Mouse (Mus musculus): ENCODE measurements at regions not wholly inside any gene's neighbourhood (a gene's known extent, or its start where the extent isn't known, plus 50 kb on each side); places are given as distances from the start of the nearest gene placed in this dataset.

- TF ChIP-seq CTCF (conservative IDR thresholded peaks at IDR 0.05; ENCODE audit: low read length), result no peak
- TF ChIP-seq POU5F1 (IDR thresholded peaks at IDR 0.05; ENCODE audit: borderline replicate concordance, low read length), result no peak
These were observed 201.4 kb downstream of the Dhx15 start for GRCm38 (mm10) chr5:51988913-51989312.

All from E14TG2a.4 (cell line).